Mouse (Mus musculus) gastrocnemius, adult 18-20 months (tissue): ENCODE results near the gene Lce1j. TPM values are rescaled to one million over a fixed set of nuclear protein-coding genes. Genes with fewer than 3 reads are reported as not detected.
"Not testable (repeated sequence)": the region's sequence is repeated elsewhere in the genome, so short reads cannot be mapped to it uniquely, and the experiment has no call there.

ENCODE experiments used
- DNase-seq: peaks from one replicate; pipeline ENCODE4 v3.0.0; 2021; ENCODE audit warnings: low spot score
- long read RNA-seq, 2 experiments: library from polyadenylated mRNA; stranded (forward); transcript quantifications; one replicate each; pipeline ENCODE4 v2.0.0; 2021
- total RNA-seq, 2 experiments: library from RNA; stranded (reverse); gene quantifications; 2 replicates each; pipeline ENCODE4 v1.2.3; 2021

The Lce1j gene
- total RNA-seq = not detected
- long read RNA-seq, experiment 1 = 0 reads
- long read RNA-seq, experiment 2 = 0 reads

DNA sequence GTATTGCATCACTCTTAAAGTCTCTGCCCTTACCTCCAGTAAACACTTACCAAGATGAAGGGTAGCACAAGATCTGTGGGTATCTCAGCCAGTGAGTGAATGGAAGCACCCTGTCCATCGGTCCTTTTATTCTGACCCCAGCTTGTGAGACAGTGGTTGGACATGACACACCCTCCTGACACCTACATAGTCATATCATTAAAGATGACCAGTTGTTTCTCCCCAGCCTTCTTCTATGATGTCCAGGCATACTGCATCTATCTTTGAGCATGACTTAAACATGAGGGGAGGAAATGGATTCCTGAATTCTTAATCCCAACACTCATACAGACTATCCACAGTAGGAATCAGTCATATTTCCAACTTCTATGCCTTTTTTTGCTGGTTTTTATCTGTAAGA, at the start of gene Lce1j:
Gene Lce1j, minus strand, starts transcription at position 101 of the 400 bp plus-strand sequence.
- no peak for DNase-seq

- no peak for DNase-seq
These were observed 36.8 kb upstream of the Lce1j start, which contains the start of gene Kprp for GRCm38 (mm10) chr3:92827108-92827507. Gene Kprp (minus strand): TSS chr3:92827247.

DNA sequence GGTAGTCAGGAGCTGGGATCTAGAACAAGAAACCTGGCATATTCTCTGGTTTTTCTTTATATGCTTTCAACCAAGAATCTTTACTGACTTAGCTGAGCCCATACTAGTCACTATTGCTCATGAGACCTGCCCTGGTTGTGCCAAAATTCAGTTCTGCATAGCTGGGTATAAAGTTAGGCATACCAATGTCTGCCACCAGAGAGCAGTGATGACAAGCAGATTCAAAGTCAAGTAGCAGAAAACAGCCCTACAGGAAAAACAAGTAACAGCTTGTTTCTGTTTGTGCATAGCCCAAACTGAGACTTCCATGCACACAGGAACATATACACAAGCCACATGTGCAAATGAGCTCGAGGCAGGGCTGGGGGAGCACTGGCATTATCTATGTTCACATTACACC, 35.5 kb upstream of the Lce1j start:
- DNase-seq = no peak

DNA sequence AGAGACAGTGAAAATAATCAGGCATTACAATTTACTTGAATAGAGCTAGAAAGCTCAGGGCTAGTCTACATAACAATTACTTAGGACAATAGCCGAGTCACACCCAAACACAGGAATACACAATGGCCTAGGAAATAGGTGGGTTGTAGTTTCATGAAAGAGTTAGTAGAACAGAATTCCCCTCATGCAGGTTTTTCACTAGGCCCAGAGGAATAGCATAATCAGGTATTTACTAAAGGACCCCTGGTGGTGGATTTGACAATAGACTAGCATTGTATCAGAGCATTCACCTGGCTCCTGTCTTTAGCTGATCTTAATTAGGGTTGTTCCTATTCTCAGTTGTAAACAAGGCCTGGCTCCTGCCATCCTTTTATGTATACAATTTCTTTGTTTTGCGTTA, 25.7 kb upstream of the Lce1j start:
- DNase-seq = not testable (repeated sequence)

GRCm38 (mm10) chr3:92815581-92815980, 25.3 kb upstream of the Lce1j start:
- DNase-seq = no peak

- no peak for DNase-seq
These were observed 17.5 kb upstream of the Lce1j start, which contains the start of gene Lce1k for GRCm38 (mm10) chr3:92807791-92808190. Gene Lce1k (minus strand): TSS chr3:92807891.

- no peak for DNase-seq
These were observed 11.5 kb downstream of the Lce1j start, which contains the start of gene Lce1i for GRCm38 (mm10) chr3:92778799-92779198. Gene Lce1i (minus strand): TSS chr3:92778899.

GRCm38 (mm10) chr3:92771573-92771972, 18.7 kb downstream of the Lce1j start:
- DNase-seq = no peak

DNA sequence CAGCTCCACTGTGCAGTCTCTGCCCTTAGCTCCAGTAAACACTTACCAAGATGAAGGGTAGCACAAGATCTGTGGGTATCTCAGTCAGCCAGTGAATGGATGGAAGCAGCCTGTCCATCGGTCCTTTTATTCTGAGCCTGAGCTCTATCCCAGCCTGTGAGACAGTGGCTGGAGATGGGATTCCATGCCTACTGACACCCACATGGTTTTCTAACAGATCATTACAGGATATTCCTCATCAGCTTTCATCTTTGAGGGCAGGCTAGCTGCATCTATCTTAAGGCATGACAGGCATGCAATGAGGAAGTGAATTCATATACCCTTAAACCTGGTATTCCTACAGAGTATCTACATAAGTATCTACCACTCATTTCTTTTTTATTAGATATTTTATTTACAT, 25.3 kb downstream of the Lce1j start, which contains the start of gene Lce1h:
Gene Lce1h, minus strand, starts transcription at position 101 of the 400 bp plus-strand sequence.
- DNase-seq = no peak

- no peak for DNase-seq
These were observed 37.1 kb downstream of the Lce1j start for GRCm38 (mm10) chr3:92753197-92753596.

- DNase-seq = no peak
These were observed 38.1 kb downstream of the Lce1j start, which contains the start of gene Lce1g for GRCm38 (mm10) chr3:92752238-92752637. Gene Lce1g (minus strand): TSS chr3:92752338.

- DNase-seq = no peak
These were observed 51.3 kb downstream of the Lce1j start, which contains the start of gene Gm38119 for GRCm38 (mm10) chr3:92738996-92739395. Gene Gm38119 (minus strand): TSS chr3:92739096.

Other genes with a start within 250 kb of the Lce1j start
- gene Ivl, start 216.8 kb downstream of the Lce1j start, total RNA-seq = not detected
- gene Smcp, start 201.5 kb downstream of the Lce1j start, total RNA-seq = not detected
- not detected for gene 2210017I01Rik, start 183.0 kb downstream of the Lce1j start, total RNA-seq
- not detected for gene Lce6a, start 168.9 kb downstream of the Lce1j start, total RNA-seq
- gene Lce1a1, start 142.2 kb downstream of the Lce1j start, total RNA-seq = not detected
- gene Lce1b, start 133.6 kb downstream of the Lce1j start, total RNA-seq = not detected
- not detected for gene Lce1a2, start 120.2 kb downstream of the Lce1j start, total RNA-seq
- not detected for gene Lce1c, start 111.3 kb downstream of the Lce1j start, total RNA-seq
- gene Lce1d, start 103.3 kb downstream of the Lce1j start, total RNA-seq = not detected
- gene Lce1e, start 81.4 kb downstream of the Lce1j start, total RNA-seq = not detected
- gene Lce1f, start 70.2 kb downstream of the Lce1j start, total RNA-seq = not detected
- not detected for gene Gm38119, start 51.4 kb downstream of the Lce1j start, total RNA-seq
- not detected for gene Lce1g, start 38.2 kb downstream of the Lce1j start, total RNA-seq
- gene Lce1h, start 25.4 kb downstream of the Lce1j start, total RNA-seq = not detected
- gene Lce1i, start 11.6 kb downstream of the Lce1j start, total RNA-seq = not detected
- gene Lce1k, start 17.4 kb upstream of the Lce1j start, total RNA-seq = not detected
- gene Kprp, start 36.7 kb upstream of the Lce1j start, total RNA-seq = not detected
- gene Lce1l, start 60.8 kb upstream of the Lce1j start, total RNA-seq = not detected
- not detected for gene 2310050C09Rik, start 79.7 kb upstream of the Lce1j start, total RNA-seq
- not detected for gene Lce3a, start 135.7 kb upstream of the Lce1j start, total RNA-seq
- gene Lce3b, start 142.5 kb upstream of the Lce1j start, total RNA-seq = not detected
- not detected for gene Lce3c, start 154.0 kb upstream of the Lce1j start, total RNA-seq
- gene Lce3d, start 166.9 kb upstream of the Lce1j start, total RNA-seq = not detected
- gene Lce3e, start 176.5 kb upstream of the Lce1j start, total RNA-seq = not detected
- gene Lce3f, start 201.7 kb upstream of the Lce1j start, total RNA-seq = not detected
- not detected for gene Crct1, start 225.2 kb upstream of the Lce1j start, total RNA-seq
- gene Lce1m, start 228.5 kb upstream of the Lce1j start, total RNA-seq = not detected